In genomic region chr6:67073446-67073845, GRCm38 (mm10) we compare ENCODE assay signal across 16 mouse cellular contexts.
"Had no signal": no experiment of that assay in that cellular context is flagged by ENCODE, and none has a peak within 500 bp of the region (broad histone marks: within the 10 kb centered on the region; RNA-seq: fewer than 3 reads in every experiment).

No protein-coding gene starts in this region.

- H3K27me3 ChIP-seq: limb, embryonic 15.5 days; lung, embryonic 15.5 days; midbrain, embryonic 12.5 days; neural tube, embryonic 13.5 days had no signal

- H3K9ac ChIP-seq: limb, embryonic 15.5 days; liver, embryonic 12.5 days; lung, embryonic 15.5 days; midbrain, embryonic 12.5 days; neural tube, embryonic 13.5 days had no signal

- H3K4me3 ChIP-seq: limb, embryonic 15.5 days; liver, embryonic 12.5 days; lung, embryonic 15.5 days; midbrain, embryonic 12.5 days; neural tube, embryonic 13.5 days had no signal

- H3K9me3 ChIP-seq: limb, embryonic 15.5 days; liver, embryonic 12.5 days; lung, embryonic 15.5 days; midbrain, embryonic 12.5 days; neural tube, embryonic 13.5 days had no signal

- H3K4me1 ChIP-seq: midbrain, embryonic 12.5 days; neural tube, embryonic 13.5 days had no signal

- H3K4me2 ChIP-seq: limb, embryonic 15.5 days; liver, embryonic 12.5 days; lung, embryonic 15.5 days; midbrain, embryonic 12.5 days; neural tube, embryonic 13.5 days had no signal

- ATAC-seq: hindbrain, embryonic 16.5 days; inflammation-experienced regulatory T-cells, adult 6 months; intestine, postnatal 0 days; liver, embryonic 12.5 days; midbrain, embryonic 16.5 days had no signal

- H3K27ac ChIP-seq: kidney, postnatal 0 days; limb, embryonic 15.5 days; liver, embryonic 12.5 days; lung, embryonic 15.5 days; midbrain, embryonic 12.5 days; neural tube, embryonic 13.5 days had no signal

- DNase-seq: layer of hippocampus, postnatal 36 days; retina, postnatal 1 day; right cerebral cortex, postnatal 4 days; spleen, adult 18-20 months; thymus, adult 18-20 months; thymus, postnatal 14 days had no signal

- H3K36me3 ChIP-seq: limb, embryonic 15.5 days; liver, embryonic 12.5 days; lung, embryonic 15.5 days; midbrain, embryonic 12.5 days; neural tube, embryonic 13.5 days had no signal
